Mouse (Mus musculus) cortical plate, adult 2 months (tissue): Measurements from ENCODE around the gene Rilp.

Experiments
- CTCF ChIP-seq: fragments of 200-500 bp; IDR thresholded peaks from 2 replicates; pipeline ENCODE4 v1.5.1; 2011; ENCODE audit warnings: mild to moderate bottlenecking, control low read depth, low read length; ENCODE audit not compliant: insufficient read depth; ENCODE audit errors: extremely low read depth
- POLR2A ChIP-seq: fragments of 200-500 bp; IDR thresholded peaks from 2 replicates; pipeline ENCODE4 v1.6.1; 2011; ENCODE audit warnings: mild to moderate bottlenecking, low read length, control low read depth; ENCODE audit not compliant: insufficient read depth; ENCODE audit errors: extremely low read depth

- TF ChIP-seq CTCF (no peak), POLR2A (no peak)
Observed at GRCm38 (mm10) chr11:75508162-75508561, 1.7 kb upstream of the Rilp start.
